Mouse (Mus musculus): ENCODE measurements around the gene Rhbdl3. TPM values are rescaled to one million over a fixed set of nuclear protein-coding genes. Genes with fewer than 3 reads are reported as not detected.
"Not testable (repeated sequence)": the region's sequence is repeated elsewhere in the genome, so short reads cannot be mapped to it uniquely, and the experiment has no call there.

Rhbdl3 gene
- polyA plus RNA-seq, 1 experiment from 2014 or later, result 6.9 TPM

- ATAC-seq (ENCODE audit: low FRiP score, low read depth), result no peak
- Histone ChIP-seq H3K27ac (replicated peaks) (no peak overlapping the region), H3K9ac (0 out of 2 replicates have a peak overlapping the region, but pooled peaks have one; percentile 97), H3K4me3 (peak overlapping the region; percentile 85; the same call in 1 of the 2 replicates), H3K4me1 (replicated peaks) (peaks cover 19% of the 10 kb centered on the region), H3K4me2 (peak overlapping the region; percentile 90; the same call in 1 of the 2 replicates), H3K9me3 (no peaks in the 10 kb centered on the region), H3K36me3 (peaks cover 20% of the 10 kb centered on the region), H3K27me3 (no peaks in the 10 kb centered on the region)
- WGBS, result 57% methylated on average over 4 of the region's 4 CpGs
Measured at GRCm38 (mm10) chr11:80376651-80377050, 75.9 kb downstream of the Rhbdl3 start.

GRCm38 (mm10) chr11:80377712-80378451 is 77.2 kb downstream of the Rhbdl3 start, which contains the start of gene 5730455P16Rik:
TSS of gene 5730455P16Rik (minus strand) at chr11:80378034.
- H3K27ac ChIP-seq (replicated peaks), result peak within 1 kb of the TSS; percentile 94
- peaks cover 18% of the 10 kb centered on the region for H3K36me3 ChIP-seq
- peaks cover 26% of the 10 kb centered on the region for H3K4me1 ChIP-seq (replicated peaks)
- peak within 1 kb of the TSS; percentile 90 for H3K4me2 ChIP-seq
- H3K9me3 ChIP-seq, result no peaks in the 10 kb centered on the region
- no peaks in the 10 kb centered on the region for H3K27me3 ChIP-seq
- ATAC-seq (ENCODE audit: low FRiP score, low read depth), result peak; percentile 86
- peak within 1 kb of the TSS; percentile 85 for H3K4me3 ChIP-seq
- 2% methylated on average over 37 of the region's 43 CpGs for WGBS
- H3K9ac ChIP-seq, result peak within 1 kb of the TSS; percentile 97

GRCm38 (mm10) chr11:80378452-80379068 is 77.8 kb downstream of the Rhbdl3 start:
- ATAC-seq (ENCODE audit: low FRiP score, low read depth); H3K27me3 ChIP-seq; H3K9me3 ChIP-seq: not testable (repeated sequence)
- H3K4me3 ChIP-seq, result peak overlapping the region; percentile 85
- peak overlapping the region; percentile 90 for H3K4me2 ChIP-seq
- 63% methylated on average over 2 of the region's 2 CpGs for WGBS
- H3K27ac ChIP-seq (replicated peaks), result peak overlapping the region; percentile 94
- H3K36me3 ChIP-seq, result peaks cover 11% of the 10 kb centered on the region
- peaks cover 26% of the 10 kb centered on the region for H3K4me1 ChIP-seq (replicated peaks)
- peak overlapping the region; percentile 97 for H3K9ac ChIP-seq

GRCm38 (mm10) chr11:80379184-80379583 is 78.5 kb downstream of the Rhbdl3 start:
- not testable (repeated sequence) for H3K9me3 ChIP-seq; H3K27me3 ChIP-seq; H3K9ac ChIP-seq; ATAC-seq (ENCODE audit: low FRiP score, low read depth); H3K27ac ChIP-seq (replicated peaks); H3K4me2 ChIP-seq; H3K4me3 ChIP-seq; H3K36me3 ChIP-seq
- H3K4me1 ChIP-seq (replicated peaks), result peaks cover 26% of the 10 kb centered on the region
- WGBS, result 95% methylated on average over 7 of the region's 7 CpGs

- Histone ChIP-seq H3K9ac (peak overlapping the region; percentile 70), H3K27me3 (no peaks in the 10 kb centered on the region), H3K27ac (replicated peaks) (peak overlapping the region; percentile 87), H3K36me3 (peaks cover 9% of the 10 kb centered on the region), H3K4me3 (peak overlapping the region; percentile 97), H3K9me3 (no peaks in the 10 kb centered on the region), H3K4me1 (replicated peaks) (peaks cover 41% of the 10 kb centered on the region), H3K4me2 (peak overlapping the region; percentile 74)
- peak; percentile 40 for ATAC-seq (ENCODE audit: low FRiP score, low read depth)
- WGBS, result 5% methylated on average over 12 of the region's 12 CpGs
Measured at GRCm38 (mm10) chr11:80382626-80383018, 81.9 kb downstream of the Rhbdl3 start.

- under 1% methylated on average over 33 of the region's 33 CpGs for WGBS
- Histone ChIP-seq H3K4me2 (peak within 1 kb of the TSS; percentile 93), H3K4me3 (peak within 1 kb of the TSS; percentile 97), H3K36me3 (peaks cover 14% of the 10 kb centered on the region), H3K9me3 (no peaks in the 10 kb centered on the region), H3K27ac (replicated peaks) (peak within 1 kb of the TSS; percentile 87), H3K27me3 (no peaks in the 10 kb centered on the region), H3K9ac (peak within 1 kb of the TSS; percentile 96), H3K4me1 (replicated peaks) (peaks cover 43% of the 10 kb centered on the region)
- peak; percentile 96 for ATAC-seq (ENCODE audit: low FRiP score, low read depth)
Measured at GRCm38 (mm10) chr11:80383019-80383625, 82.4 kb downstream of the Rhbdl3 start, which contains the start of gene Zfp207. TSS of gene Zfp207 (plus strand) at chr11:80383279.

GRCm38 (mm10) chr11:80383626-80384046 is 82.9 kb downstream of the Rhbdl3 start:
- under 1% methylated on average over 20 of the region's 20 CpGs for WGBS
- Histone ChIP-seq H3K4me1 (replicated peaks) (peaks cover 40% of the 10 kb centered on the region), H3K4me3 (peak overlapping the region; percentile 97), H3K27ac (replicated peaks) (peak overlapping the region; percentile 87), H3K4me2 (peak overlapping the region; percentile 93), H3K27me3 (no peaks in the 10 kb centered on the region), H3K36me3 (peaks cover 19% of the 10 kb centered on the region), H3K9ac (peak overlapping the region; percentile 96), H3K9me3 (no peaks in the 10 kb centered on the region)
- no peak for ATAC-seq (ENCODE audit: low FRiP score, low read depth)

GRCm38 (mm10) chr11:80384461-80384860 is 83.7 kb downstream of the Rhbdl3 start:
- peaks cover 25% of the 10 kb centered on the region for H3K36me3 ChIP-seq
- H3K4me2 ChIP-seq, result peak overlapping the region; percentile 93
- H3K27me3 ChIP-seq, result no peaks in the 10 kb centered on the region
- peak overlapping the region; percentile 97 for H3K4me3 ChIP-seq
- H3K27ac ChIP-seq (replicated peaks), result no peak overlapping the region
- ATAC-seq (ENCODE audit: low FRiP score, low read depth), result no peak
- peaks cover 40% of the 10 kb centered on the region for H3K4me1 ChIP-seq (replicated peaks)
- peak overlapping the region; percentile 38 for H3K9ac ChIP-seq
- no peaks in the 10 kb centered on the region for H3K9me3 ChIP-seq

GRCm38 (mm10) chr11:80385055-80385454 is 84.3 kb downstream of the Rhbdl3 start:
- peaks cover 40% of the 10 kb centered on the region for H3K4me1 ChIP-seq (replicated peaks)
- H3K4me2 ChIP-seq, result peak overlapping the region; percentile 93
- peaks cover 28% of the 10 kb centered on the region for H3K36me3 ChIP-seq
- H3K9ac ChIP-seq, result peak overlapping the region; percentile 38
- no peaks in the 10 kb centered on the region for H3K9me3 ChIP-seq
- no peak overlapping the region for H3K27ac ChIP-seq (replicated peaks)
- no peaks in the 10 kb centered on the region for H3K27me3 ChIP-seq
- 41% methylated on average over 4 of the region's 4 CpGs for WGBS
- no peak for ATAC-seq (ENCODE audit: low FRiP score, low read depth)
- H3K4me3 ChIP-seq, result peak overlapping the region; percentile 97

GRCm38 (mm10) chr11:80386790-80387189 is 86.1 kb downstream of the Rhbdl3 start:
- H3K4me1 ChIP-seq (replicated peaks), result peaks cover 40% of the 10 kb centered on the region
- peaks cover 36% of the 10 kb centered on the region for H3K36me3 ChIP-seq
- H3K27me3 ChIP-seq, result no peaks in the 10 kb centered on the region
- peak overlapping the region; percentile 93 for H3K4me2 ChIP-seq
- no peak overlapping the region; the same call in 1 of the 2 replicates for H3K9ac ChIP-seq
- H3K9me3 ChIP-seq, result no peaks in the 10 kb centered on the region
- no peak overlapping the region for H3K4me3 ChIP-seq
- no peak overlapping the region for H3K27ac ChIP-seq (replicated peaks)
- whole genome bisulfite sequencing, result 70% methylated on average over 2 of the region's 2 CpGs
- no peak for ATAC-seq (ENCODE audit: low FRiP score, low read depth)

- H3K9ac ChIP-seq, result no peak overlapping the region
- ATAC-seq (ENCODE audit: low FRiP score, low read depth), result no peak
- no peak overlapping the region for H3K4me3 ChIP-seq
- WGBS, result 93% methylated on average over 1 of the region's 1 CpGs
- peaks cover 55% of the 10 kb centered on the region for H3K36me3 ChIP-seq
- no peaks in the 10 kb centered on the region for H3K27me3 ChIP-seq
- peaks cover 28% of the 10 kb centered on the region for H3K4me1 ChIP-seq (replicated peaks)
- no peak overlapping the region for H3K27ac ChIP-seq (replicated peaks)
- H3K4me2 ChIP-seq, result no peak overlapping the region
- no peaks in the 10 kb centered on the region for H3K9me3 ChIP-seq
Measured at GRCm38 (mm10) chr11:80389885-80390284, 89.2 kb downstream of the Rhbdl3 start.
